Mouse (Mus musculus): ENCODE measurements at regions not wholly inside any gene's neighbourhood (a gene's known extent, or its start where the extent isn't known, plus 50 kb on each side); places are given as distances from the start of the nearest gene placed in this dataset.

DNA sequence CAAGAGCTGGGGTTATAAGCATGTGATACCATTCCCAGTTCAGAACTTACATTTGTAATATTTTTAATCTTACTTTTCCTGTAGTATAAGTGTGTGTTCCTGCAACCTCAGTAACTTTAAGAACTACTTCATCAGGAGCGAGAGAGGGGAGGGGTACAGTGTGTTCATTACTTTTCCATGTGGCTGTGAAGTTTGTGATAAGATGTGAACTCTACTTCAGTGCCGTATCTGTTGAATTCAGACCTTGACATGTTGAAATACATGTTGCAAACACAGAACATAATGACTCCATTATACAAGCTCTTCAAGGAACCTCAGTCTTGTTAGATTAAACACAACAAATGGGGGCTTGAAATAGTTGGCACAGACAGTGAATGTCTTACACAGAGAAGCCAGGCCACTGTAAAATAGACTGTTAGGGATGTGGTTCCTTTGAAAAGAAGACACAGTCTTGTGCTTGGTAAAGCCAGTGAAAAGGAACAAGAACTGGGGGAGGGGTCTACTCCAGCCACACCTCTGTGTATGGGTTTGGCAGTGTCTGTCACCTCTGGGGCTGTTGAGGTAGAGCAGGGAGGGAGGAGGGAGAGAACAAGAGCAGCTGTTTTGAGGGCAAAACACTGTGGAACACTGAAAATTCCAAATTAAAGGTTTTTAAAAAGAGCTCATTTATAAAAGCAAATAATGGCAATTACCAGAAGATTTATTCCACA lies 73.5 kb upstream of the Tmtc1 start:
- Histone ChIP-seq H3K9me3 (no peaks in the 10 kb centered on the region), H3K27me3 (replicated peaks; ENCODE audit: low read depth, poor library complexity, severe bottlenecking) (no peaks in the 10 kb centered on the region), H3K27ac (replicated peaks) (no peak overlapping the region), H3K4me1 (no peaks in the 10 kb centered on the region), H3K4me3 (no peak overlapping the region), H3K36me3 (replicated peaks) (no peaks in the 10 kb centered on the region)
- DNase-seq (ENCODE audit: low spot score): no peak
- 86% methylated on average over 2 of the region's 2 CpGs for WGBS

DNA sequence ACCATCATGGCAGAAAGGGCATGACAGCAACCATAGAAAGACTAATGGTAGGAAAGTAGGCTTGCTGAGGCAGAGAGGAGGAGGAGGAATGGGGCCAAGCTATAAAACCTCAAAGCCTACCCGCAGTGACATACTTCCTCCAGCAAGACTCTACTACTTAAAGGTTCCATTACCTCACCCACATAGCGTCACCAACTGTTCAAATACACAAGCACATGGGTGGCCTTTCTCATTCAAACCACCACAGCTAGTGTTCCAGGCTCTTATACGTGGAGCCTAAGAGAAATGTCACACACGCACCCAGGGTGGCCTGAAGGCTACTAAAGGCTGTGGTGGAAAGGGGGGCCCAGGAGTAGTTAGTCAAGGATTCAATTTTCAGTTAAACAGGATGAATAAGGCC lies 72.5 kb upstream of the Tmtc1 start:
- H3K4me3 ChIP-seq: no peak overlapping the region
- WGBS: 80% methylated on average over 4 of the region's 4 CpGs
- DNase-seq (ENCODE audit: low spot score): no peak
- H3K4me1 ChIP-seq: no peaks in the 10 kb centered on the region
- H3K9me3 ChIP-seq: no peaks in the 10 kb centered on the region
- H3K36me3 ChIP-seq (replicated peaks): no peaks in the 10 kb centered on the region
- H3K27ac ChIP-seq (replicated peaks): no peak overlapping the region
- no peaks in the 10 kb centered on the region for H3K27me3 ChIP-seq (replicated peaks; ENCODE audit: low read depth, poor library complexity, severe bottlenecking)

- no peaks in the 10 kb centered on the region for H3K4me1 ChIP-seq
- no peaks in the 10 kb centered on the region for H3K9me3 ChIP-seq
- H3K36me3 ChIP-seq (replicated peaks): no peaks in the 10 kb centered on the region
- H3K27ac ChIP-seq (replicated peaks): no peak overlapping the region
- H3K27me3 ChIP-seq (replicated peaks; ENCODE audit: low read depth, poor library complexity, severe bottlenecking): no peaks in the 10 kb centered on the region
- 89% methylated on average over 6 of the region's 6 CpGs for WGBS
- DNase-seq (ENCODE audit: low spot score): no peak
- no peak overlapping the region for H3K4me3 ChIP-seq
Observed at GRCm38 (mm10) chr6:148515105-148515504, 70.9 kb upstream of the Tmtc1 start.

- H3K27ac ChIP-seq (replicated peaks): no peak overlapping the region
- H3K4me3 ChIP-seq: no peak overlapping the region
- no peaks in the 10 kb centered on the region for H3K4me1 ChIP-seq
- H3K27me3 ChIP-seq (replicated peaks; ENCODE audit: low read depth, poor library complexity, severe bottlenecking): no peaks in the 10 kb centered on the region
- 77% methylated on average over 1 of the region's 1 CpGs for WGBS
- H3K36me3 ChIP-seq (replicated peaks): no peaks in the 10 kb centered on the region
- DNase-seq (ENCODE audit: low spot score): no peak
- H3K9me3 ChIP-seq: no peaks in the 10 kb centered on the region
Observed at GRCm38 (mm10) chr6:148514645-148515044, 70.5 kb upstream of the Tmtc1 start.

GRCm38 (mm10) chr6:148514124-148514523 lies 69.9 kb upstream of the Tmtc1 start:
- 79% methylated on average over 6 of the region's 6 CpGs for WGBS
- Histone ChIP-seq H3K4me1 (no peaks in the 10 kb centered on the region), H3K9me3 (no peaks in the 10 kb centered on the region), H3K27ac (replicated peaks) (no peak overlapping the region), H3K36me3 (replicated peaks) (no peaks in the 10 kb centered on the region), H3K27me3 (replicated peaks; ENCODE audit: low read depth, poor library complexity, severe bottlenecking) (no peaks in the 10 kb centered on the region), H3K4me3 (no peak overlapping the region)
- no peak for DNase-seq (ENCODE audit: low spot score)

- 53% methylated on average over 2 of the region's 2 CpGs for WGBS
- H3K4me1 ChIP-seq: no peaks in the 10 kb centered on the region
- H3K27ac ChIP-seq (replicated peaks): no peak overlapping the region
- no peaks in the 10 kb centered on the region for H3K27me3 ChIP-seq (replicated peaks; ENCODE audit: low read depth, poor library complexity, severe bottlenecking)
- DNase-seq (ENCODE audit: low spot score): no peak
- H3K36me3 ChIP-seq (replicated peaks): no peaks in the 10 kb centered on the region
- H3K9me3 ChIP-seq: no peaks in the 10 kb centered on the region
- no peak overlapping the region for H3K4me3 ChIP-seq
Observed at GRCm38 (mm10) chr6:148513134-148513533, 68.9 kb upstream of the Tmtc1 start.

DNA sequence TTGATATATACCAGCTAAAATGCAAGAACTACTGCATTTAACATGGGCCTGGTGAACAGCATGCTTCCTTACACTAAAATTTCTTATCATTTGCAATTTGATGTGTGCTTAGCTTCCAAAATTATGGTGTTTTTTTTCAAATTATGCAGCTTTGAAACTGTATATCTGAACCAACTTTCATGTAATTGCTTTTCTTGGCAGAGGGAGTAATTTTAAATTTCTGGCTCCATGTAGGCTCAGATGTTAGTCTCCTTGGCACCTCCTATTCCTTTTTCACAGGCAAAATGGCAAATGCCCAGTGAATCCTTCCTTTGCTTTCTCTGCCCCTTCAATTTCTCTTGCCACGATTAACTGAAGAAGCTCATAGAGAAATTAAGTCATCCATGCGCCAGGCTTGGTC lies 61.1 kb upstream of the Tmtc1 start:
- H3K4me1 ChIP-seq: peaks cover 6% of the 10 kb centered on the region
- H3K27ac ChIP-seq (replicated peaks): no peak overlapping the region
- DNase-seq (ENCODE audit: low spot score): no peak
- no peaks in the 10 kb centered on the region for H3K9me3 ChIP-seq
- H3K27me3 ChIP-seq (replicated peaks; ENCODE audit: low read depth, poor library complexity, severe bottlenecking): no peaks in the 10 kb centered on the region
- H3K4me3 ChIP-seq: no peak overlapping the region
- H3K36me3 ChIP-seq (replicated peaks): no peaks in the 10 kb centered on the region
- WGBS: 95% methylated on average over 2 of the region's 2 CpGs

GRCm38 (mm10) chr6:148500251-148501179 lies 56.3 kb upstream of the Tmtc1 start:
- DNase-seq (ENCODE audit: low spot score): no peak
- no peak overlapping the region for H3K27ac ChIP-seq (replicated peaks)
- H3K36me3 ChIP-seq (replicated peaks): no peaks in the 10 kb centered on the region
- no peaks in the 10 kb centered on the region for H3K27me3 ChIP-seq (replicated peaks; ENCODE audit: low read depth, poor library complexity, severe bottlenecking)
- peaks cover 9% of the 10 kb centered on the region for H3K4me1 ChIP-seq
- no peaks in the 10 kb centered on the region for H3K9me3 ChIP-seq
- no peak overlapping the region for H3K4me3 ChIP-seq
- WGBS: 69% methylated on average over 9 of the region's 9 CpGs
